Mouse (Mus musculus) layer of hippocampus, adult 9-11 months (tissue): ENCODE results near the gene Acsf3.

Source experiments
- DNase-seq: peaks from one replicate; pipeline ENCODE4 v3.0.0; 2022

Gene Acsf3

GRCm38 (mm10) chr8:122762731-122763266 lies 12.5 kb upstream of the Acsf3 start:
- no peak for DNase-seq

- DNase-seq = no peak
These were observed 12.0 kb upstream of the Acsf3 start for GRCm38 (mm10) chr8:122763267-122763738.

GRCm38 (mm10) chr8:122764790-122765474 lies 10.4 kb upstream of the Acsf3 start:
- no peak for DNase-seq

GRCm38 (mm10) chr8:122766189-122766588 lies 9.1 kb upstream of the Acsf3 start:
- no peak for DNase-seq

GRCm38 (mm10) chr8:122766647-122767200 lies 8.6 kb upstream of the Acsf3 start:
- DNase-seq = no peak

GRCm38 (mm10) chr8:122767229-122767628 lies 8.1 kb upstream of the Acsf3 start:
- no peak for DNase-seq

GRCm38 (mm10) chr8:122769251-122770058 lies 5.8 kb upstream of the Acsf3 start:
- DNase-seq = peak; percentile 80

- no peak for DNase-seq
These were observed 2.7 kb upstream of the Acsf3 start for GRCm38 (mm10) chr8:122772431-122773060.

GRCm38 (mm10) chr8:122777701-122778100 lies 2.4 kb downstream of the Acsf3 start:
- DNase-seq = peak; percentile 56

- no peak for DNase-seq
These were observed 3.5 kb downstream of the Acsf3 start for GRCm38 (mm10) chr8:122778703-122779239.

- DNase-seq = no peak
These were observed 4.0 kb downstream of the Acsf3 start for GRCm38 (mm10) chr8:122779255-122779654.

GRCm38 (mm10) chr8:122784756-122785155 lies 9.5 kb downstream of the Acsf3 start:
- no peak for DNase-seq

- no peak for DNase-seq
These were observed 14.5 kb downstream of the Acsf3 start for GRCm38 (mm10) chr8:122789796-122790195.

GRCm38 (mm10) chr8:122793375-122794174 lies 18.3 kb downstream of the Acsf3 start:
- DNase-seq = peak; percentile 35

- DNase-seq = no peak
These were observed 18.8 kb downstream of the Acsf3 start for GRCm38 (mm10) chr8:122794175-122794454.

GRCm38 (mm10) chr8:122803906-122804761 lies 28.8 kb downstream of the Acsf3 start:
- DNase-seq = peak; percentile 24

GRCm38 (mm10) chr8:122805349-122805748 lies 30.1 kb downstream of the Acsf3 start:
- peak; percentile 30 for DNase-seq

- DNase-seq = no peak
These were observed 31.8 kb downstream of the Acsf3 start for GRCm38 (mm10) chr8:122806956-122807538.

GRCm38 (mm10) chr8:122807907-122808306 lies 32.6 kb downstream of the Acsf3 start:
- no peak for DNase-seq

GRCm38 (mm10) chr8:122810376-122810775 lies 35.1 kb downstream of the Acsf3 start:
- no peak for DNase-seq
